In genomic region chr2:129197843-129198435, GRCm38 (mm10) we compare ENCODE assay signal across 8 mouse cellular contexts. TPM values are rescaled to one million over a fixed set of nuclear protein-coding genes. Genes with fewer than 3 reads are reported as not detected.
DNase-seq lines count a peak whose midpoint lies in the region; ATAC-seq lines count a peak whose summit lies in the region.

No protein-coding gene starts in this region.

- peak overlapping the region; percentile 61 for H3K27ac ChIP-seq in lung, embryonic 15.5 days
- peak overlapping the region; percentile 60 for H3K27ac ChIP-seq in hindbrain, embryonic 12.5 days
- no peak overlapping the region for H3K27ac ChIP-seq in midbrain, embryonic 11.5 days (ENCODE audit: low read depth, low read length)

- H3K9me3 ChIP-seq in lung, embryonic 15.5 days = no peaks in the 10 kb centered on the region
- H3K9me3 ChIP-seq in hindbrain, embryonic 12.5 days (replicated peaks) = no peaks in the 10 kb centered on the region
- H3K9me3 ChIP-seq in midbrain, embryonic 11.5 days (ENCODE audit: control insufficient read depth, low read length) = no peaks in the 10 kb centered on the region

- H3K4me1 ChIP-seq in lung, embryonic 15.5 days = peaks cover 19% of the 10 kb centered on the region
- peaks cover 13% of the 10 kb centered on the region for H3K4me1 ChIP-seq in hindbrain, embryonic 12.5 days
- peaks cover 10% of the 10 kb centered on the region for H3K4me1 ChIP-seq in midbrain, embryonic 11.5 days (ENCODE audit: control insufficient read depth, insufficient read depth, low read length)

- H3K27me3 ChIP-seq in lung, embryonic 15.5 days = no peaks in the 10 kb centered on the region
- H3K27me3 ChIP-seq in hindbrain, embryonic 12.5 days = no peaks in the 10 kb centered on the region
- no peaks in the 10 kb centered on the region for H3K27me3 ChIP-seq in midbrain, embryonic 11.5 days (ENCODE audit: control insufficient read depth, insufficient read depth, low read length)

- peaks cover 7% of the 10 kb centered on the region; the same call in 1 of the 2 replicates for H3K36me3 ChIP-seq in lung, embryonic 15.5 days
- peaks cover 17% of the 10 kb centered on the region for H3K36me3 ChIP-seq in hindbrain, embryonic 12.5 days
- peaks cover 4% of the 10 kb centered on the region; the same call in 1 of the 2 replicates for H3K36me3 ChIP-seq in midbrain, embryonic 11.5 days (ENCODE audit: control insufficient read depth, insufficient read depth, low read length)

- no peak for DNase-seq in lung, postnatal 14 days
- peak; percentile 24 for DNase-seq in c-Kit-positive CD71-negative TER-119-negative erythroid progenitor cells, embryonic 14.5 days (ENCODE audit: low read depth)
- no peak for DNase-seq in midbrain, embryonic 11.5 days (ENCODE audit: low spot score, missing footprints)
- no peak for DNase-seq in layer of hippocampus, adult 9-11 months
- DNase-seq in spleen, postnatal 4 days (ENCODE audit: low spot score in 2 of 2) = no peak
- DNase-seq in thymus, postnatal 4 days = no peak

- H3K4me3 ChIP-seq in lung, embryonic 15.5 days = peak overlapping the region; percentile 97
- H3K4me3 ChIP-seq in hindbrain, embryonic 12.5 days = peak overlapping the region; percentile 87
- peak overlapping the region; percentile 87 for H3K4me3 ChIP-seq in midbrain, embryonic 11.5 days (ENCODE audit: low read depth, low read length)

- WGBS in lung, embryonic 15.5 days = under 1% methylated on average over 32 of the region's 32 CpGs
- WGBS in hindbrain, embryonic 12.5 days = 2% methylated on average over 32 of the region's 32 CpGs
- WGBS in midbrain, embryonic 11.5 days = 2% methylated on average over 32 of the region's 32 CpGs

- peak overlapping the region; percentile 79 for H3K9ac ChIP-seq in lung, embryonic 15.5 days
- H3K9ac ChIP-seq in hindbrain, embryonic 12.5 days = peak overlapping the region; percentile 91
- H3K9ac ChIP-seq in midbrain, embryonic 11.5 days (ENCODE audit: low read length) = peak overlapping the region; percentile 74

- H3K4me2 ChIP-seq in lung, embryonic 15.5 days = peak overlapping the region; percentile 96
- peak overlapping the region; percentile 78 for H3K4me2 ChIP-seq in hindbrain, embryonic 12.5 days (replicated peaks)
- peak overlapping the region; percentile 95 for H3K4me2 ChIP-seq in midbrain, embryonic 11.5 days

- no peak; the same call in 1 of the 2 replicates for ATAC-seq in lung, embryonic 15.5 days (ENCODE audit: borderline replicate concordance, extremely low read depth, low FRiP score, low TSS enrichment)
- ATAC-seq in hindbrain, embryonic 12.5 days (ENCODE audit: low FRiP score) = no peak; the same call in 1 of the 2 replicates
- ATAC-seq in midbrain, embryonic 11.5 days (ENCODE audit: low FRiP score) = no peak

RNA-seq across cellular contexts. Expression of gene Slc20a1, which starts 0.6 kb away (rescaled TPM):
- polyA plus RNA-seq in lung, embryonic 15.5 days (2015; fragmentation: Nextera tagmentation; extraction: Ambion mirVana) = 24.5 and 27.2 TPM in 2 replicates
- polyA plus RNA-seq in hindbrain, embryonic 12.5 days (2016; fragmentation: Nextera tagmentation; extraction: Ambion mirVana) = 49.3 and 53.1 TPM in 2 replicates
- 53.3 and 62.5 TPM in 2 replicates for polyA plus RNA-seq in midbrain, embryonic 11.5 days (2014; fragmentation: Nextera tagmentation; extraction: Ambion mirVana)
